Mouse (Mus musculus) kidney, adult 2 months (tissue): ENCODE results near the gene Cldn7. TPM values are rescaled to one million over a fixed set of nuclear protein-coding genes. Genes with fewer than 3 reads are reported as not detected.
A peak's percentile ranks its signal among the peaks of the same experiment; 100 is the strongest.

ENCODE experiments used
- DNase-seq: peaks from one replicate; pipeline ENCODE4 v3.0.0; 2021
- H3K27ac ChIP-seq: fragments of 200-500 bp; 2 replicates; pipeline ENCODE4 v1.5.1; 2012; ENCODE audit warnings: low read depth, low read length, control low read depth, inconsistent platforms; ENCODE audit not compliant: insufficient read depth
- H3K27me3 ChIP-seq: fragments of 200-500 bp; replicated peaks from 2 replicates; pipeline ENCODE4 v1.6.1; 2012; ENCODE audit warnings: mild to moderate bottlenecking, moderate library complexity, low read length, inconsistent platforms; ENCODE audit not compliant: control insufficient read depth, insufficient read depth
- H3K36me3 ChIP-seq: fragments of 200-500 bp; 2 replicates; pipeline ENCODE4 v1.6.1; 2012; ENCODE audit warnings: mild to moderate bottlenecking, moderate library complexity, low read length, inconsistent platforms; ENCODE audit not compliant: control insufficient read depth, insufficient read depth
- H3K4me1 ChIP-seq: fragments of 200-500 bp; 2 replicates; pipeline ENCODE4 v1.6.1; 2011; ENCODE audit warnings: low read length; ENCODE audit not compliant: control insufficient read depth, insufficient read depth
- H3K4me3 ChIP-seq: fragments of 200-500 bp; 2 replicates; pipeline ENCODE4 v1.5.1; 2011; ENCODE audit warnings: mild to moderate bottlenecking, low read depth, low read length, control low read depth; ENCODE audit not compliant: insufficient read depth
- CTCF ChIP-seq: fragments of 200-500 bp; conservative IDR thresholded peaks from 2 replicates; pipeline ENCODE4 v1.5.1; 2011; ENCODE audit warnings: low read depth, mild to moderate bottlenecking, control low read depth, low read length, moderate library complexity, mixed read lengths; ENCODE audit not compliant: insufficient read depth, insufficient read length
- POLR2A ChIP-seq: fragments of 200-500 bp; IDR thresholded peaks from one replicate; pipeline ENCODE4 v1.6.1; 2011; ENCODE audit warnings: low read depth, low read length, control low read depth
- WGBS: fragments of 180-500 bp; shearing (Covaris S2); methylation state at CpG from one replicate; pipeline ENCODE4 v1.1.7; 2018; 5-methylcytosine and 5-hydroxymethylcytosine counted together
- polyA plus RNA-seq: library from polyadenylated mRNA; depleted of rRNA; stranded (reverse); fragments of >200 nt; gene quantifications from 2 replicates; pipeline ENCODE4 v1.2.3, GENCODE M21; 2012

The Cldn7 gene
- polyA plus RNA-seq, 1 experiment: 40.0 TPM

DNA sequence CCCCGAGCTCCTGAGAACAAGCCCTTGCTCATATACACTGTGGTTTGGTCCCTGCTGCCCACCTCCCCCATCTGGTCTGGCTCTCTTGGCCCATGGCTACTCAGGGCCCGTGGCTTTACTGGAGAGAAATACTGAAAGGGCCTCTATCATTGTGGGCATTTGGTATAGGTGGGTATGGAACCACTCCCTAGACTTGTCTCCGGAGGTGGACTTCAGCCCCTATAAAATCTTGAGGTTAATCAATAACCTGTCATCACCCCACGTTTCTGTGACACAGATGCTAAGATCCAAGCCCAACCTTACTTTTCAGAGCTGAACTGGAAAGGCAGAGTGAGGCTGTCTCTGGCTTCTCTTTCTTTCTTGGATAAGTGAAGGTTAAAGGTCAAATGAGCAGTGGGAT, 4.2 kb downstream of the Cldn7 start:
- TF ChIP-seq CTCF (no peak), POLR2A (no peak)
- H3K27ac ChIP-seq: no peak overlapping the region
- DNase-seq: no peak
- WGBS: 40% methylated on average over 4 of the region's 4 CpGs
- peaks cover 3% of the 10 kb centered on the region; the same call in 1 of the 2 replicates for H3K4me1 ChIP-seq
- H3K27me3 ChIP-seq: peaks cover 1% of the 10 kb centered on the region; the same call in 1 of the 2 replicates
- no peak overlapping the region for H3K4me3 ChIP-seq
- H3K36me3 ChIP-seq: no peaks in the 10 kb centered on the region; the same call in 1 of the 2 replicates

DNA sequence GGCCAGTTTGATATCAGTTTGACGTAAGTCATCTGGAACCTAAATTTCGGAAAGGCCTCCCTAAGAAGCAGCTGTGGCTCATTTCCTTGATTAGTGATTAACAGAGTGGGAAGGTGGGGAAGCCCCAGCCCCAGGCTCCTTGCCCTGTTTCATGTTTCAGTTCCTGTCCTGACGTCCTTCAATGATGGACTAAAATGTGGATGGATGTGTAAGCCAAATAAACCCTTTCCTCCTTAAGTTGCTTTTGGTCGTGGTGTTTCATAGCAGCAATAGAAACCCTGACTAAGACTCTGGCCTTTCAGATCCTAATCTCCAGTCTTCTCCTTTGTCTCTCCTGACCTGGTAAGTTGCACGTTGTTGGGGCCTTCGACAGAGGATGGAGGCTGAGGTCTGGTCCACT, 5.6 kb downstream of the Cldn7 start:
- H3K4me1 ChIP-seq: peaks cover 3% of the 10 kb centered on the region; the same call in 1 of the 2 replicates
- no peak overlapping the region for H3K27ac ChIP-seq
- WGBS: 52% methylated on average over 6 of the region's 6 CpGs
- no peak overlapping the region for H3K4me3 ChIP-seq
- H3K36me3 ChIP-seq: no peaks in the 10 kb centered on the region; the same call in none of the 2 replicates
- H3K27me3 ChIP-seq: peaks cover 1% of the 10 kb centered on the region; the same call in 1 of the 2 replicates
- DNase-seq: no peak
- no peak for TF ChIP-seq CTCF
- TF ChIP-seq POLR2A: no peak

DNA sequence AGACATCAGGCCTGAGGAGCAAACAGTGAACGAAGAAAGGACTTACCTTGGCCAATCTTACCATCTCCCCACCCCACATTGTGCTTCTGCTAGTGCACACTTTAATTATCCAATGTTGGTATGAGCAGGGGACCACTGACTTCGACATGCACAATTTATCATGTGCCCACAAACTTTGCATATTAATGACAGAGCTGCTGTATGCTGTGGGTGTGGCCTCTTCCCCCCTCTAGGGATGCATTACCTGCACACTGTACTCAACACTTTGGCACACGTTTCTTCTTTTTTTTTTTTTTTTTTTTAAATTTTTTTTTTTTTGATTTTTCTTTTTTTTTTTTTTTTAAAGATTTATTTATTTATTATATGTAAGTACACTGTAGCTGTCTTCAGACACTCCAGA, 6.2 kb downstream of the Cldn7 start:
- Histone ChIP-seq H3K27ac (no peak overlapping the region), H3K36me3 (no peaks in the 10 kb centered on the region; the same call in none of the 2 replicates)
- WGBS: 72% methylated on average over 3 of the region's 3 CpGs

DNA sequence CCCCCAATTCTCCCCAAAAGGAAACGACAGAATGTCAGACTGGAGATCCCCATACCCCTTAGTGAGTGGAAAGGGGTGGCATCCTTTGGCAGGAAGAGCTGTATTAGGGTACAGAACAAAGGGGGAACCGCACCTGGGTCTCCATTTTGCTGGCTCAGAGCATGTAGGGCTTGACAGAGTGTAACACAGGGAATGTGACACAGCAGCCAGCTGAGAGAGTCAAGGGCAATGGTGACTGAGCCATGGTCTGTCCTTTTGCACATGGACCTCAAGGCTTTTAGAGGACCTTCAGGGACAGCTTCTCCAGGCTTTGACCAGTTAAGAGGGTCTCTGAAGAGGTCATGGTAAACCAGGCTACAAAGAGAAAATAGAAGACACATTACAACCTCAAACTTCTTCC, 10.3 kb downstream of the Cldn7 start:
- no peak for DNase-seq
- TF ChIP-seq POLR2A (no peak), CTCF (no peak)
- no peaks in the 10 kb centered on the region for H3K27me3 ChIP-seq
- WGBS: 92% methylated on average over 2 of the region's 2 CpGs
- H3K36me3 ChIP-seq: no peaks in the 10 kb centered on the region; the same call in none of the 2 replicates
- H3K4me1 ChIP-seq: no peaks in the 10 kb centered on the region; the same call in 1 of the 2 replicates
- H3K4me3 ChIP-seq: no peak overlapping the region
- H3K27ac ChIP-seq: no peak overlapping the region

More for the DNA sequence above, 6.2 kb downstream of the Cldn7 start:
- Histone ChIP-seq H3K4me3 (no peak overlapping the region), H3K27me3 (no peaks in the 10 kb centered on the region), H3K4me1 (peaks cover 3% of the 10 kb centered on the region; the same call in 1 of the 2 replicates)
- TF ChIP-seq POLR2A (no peak), CTCF (no peak)
- DNase-seq: no peak

DNA sequence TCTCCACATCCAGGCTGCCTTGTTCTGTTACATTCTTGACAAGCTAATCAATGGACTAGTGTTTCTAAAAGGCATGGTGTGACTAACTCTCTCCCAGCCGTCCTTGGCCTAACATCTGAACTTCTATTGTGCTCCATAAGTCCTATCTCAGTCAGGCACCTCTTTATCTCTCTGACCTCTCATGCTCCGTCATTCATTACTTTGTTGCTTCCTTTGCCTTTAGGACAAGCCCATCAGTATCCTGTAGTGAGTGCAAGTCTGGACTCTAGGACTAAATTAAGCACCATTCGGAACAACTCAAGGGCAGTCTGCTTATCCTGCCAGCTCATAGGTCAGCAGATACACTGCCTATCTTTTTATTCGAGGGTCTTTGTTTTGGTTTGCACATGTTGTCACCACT, 11.7 kb downstream of the Cldn7 start:
- Histone ChIP-seq H3K4me1 (no peaks in the 10 kb centered on the region), H3K27ac (no peak overlapping the region), H3K27me3 (no peaks in the 10 kb centered on the region), H3K4me3 (no peak overlapping the region), H3K36me3 (no peaks in the 10 kb centered on the region; the same call in none of the 2 replicates)
- DNase-seq: no peak
- WGBS: 87% methylated on average over 4 of the region's 4 CpGs
- TF ChIP-seq CTCF (no peak), POLR2A (no peak)

DNA sequence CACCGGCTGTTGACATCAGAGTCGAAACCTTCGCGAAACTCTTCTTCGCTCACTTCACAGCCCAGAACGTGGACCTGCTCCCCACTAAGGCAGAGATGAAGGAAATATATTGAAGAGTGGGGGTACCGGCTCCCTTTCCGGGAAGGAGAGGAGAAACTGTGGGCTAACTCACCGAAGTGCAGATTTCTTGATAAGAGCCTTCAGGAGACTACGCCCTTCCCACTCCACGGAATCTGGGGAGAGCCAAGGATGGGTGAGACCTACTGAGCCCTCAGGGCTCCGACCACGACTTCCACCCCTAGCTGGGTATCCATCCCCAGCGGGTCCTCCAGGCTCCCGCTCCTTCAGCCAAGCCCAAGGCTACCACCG, 15.2 kb downstream of the Cldn7 start:
- Histone ChIP-seq H3K4me1 (peaks cover 9% of the 10 kb centered on the region; the same call in 1 of the 2 replicates), H3K36me3 (peaks cover 2% of the 10 kb centered on the region; the same call in 1 of the 2 replicates), H3K27ac (peak overlapping the region; percentile 89; the same call in 1 of the 2 replicates), H3K4me3 (peak overlapping the region; percentile 80), H3K27me3 (no peaks in the 10 kb centered on the region)
- TF ChIP-seq CTCF: no peak
- TF ChIP-seq POLR2A: no peak
- WGBS: 3% methylated on average over 16 of the region's 16 CpGs
- no peak for DNase-seq

DNA sequence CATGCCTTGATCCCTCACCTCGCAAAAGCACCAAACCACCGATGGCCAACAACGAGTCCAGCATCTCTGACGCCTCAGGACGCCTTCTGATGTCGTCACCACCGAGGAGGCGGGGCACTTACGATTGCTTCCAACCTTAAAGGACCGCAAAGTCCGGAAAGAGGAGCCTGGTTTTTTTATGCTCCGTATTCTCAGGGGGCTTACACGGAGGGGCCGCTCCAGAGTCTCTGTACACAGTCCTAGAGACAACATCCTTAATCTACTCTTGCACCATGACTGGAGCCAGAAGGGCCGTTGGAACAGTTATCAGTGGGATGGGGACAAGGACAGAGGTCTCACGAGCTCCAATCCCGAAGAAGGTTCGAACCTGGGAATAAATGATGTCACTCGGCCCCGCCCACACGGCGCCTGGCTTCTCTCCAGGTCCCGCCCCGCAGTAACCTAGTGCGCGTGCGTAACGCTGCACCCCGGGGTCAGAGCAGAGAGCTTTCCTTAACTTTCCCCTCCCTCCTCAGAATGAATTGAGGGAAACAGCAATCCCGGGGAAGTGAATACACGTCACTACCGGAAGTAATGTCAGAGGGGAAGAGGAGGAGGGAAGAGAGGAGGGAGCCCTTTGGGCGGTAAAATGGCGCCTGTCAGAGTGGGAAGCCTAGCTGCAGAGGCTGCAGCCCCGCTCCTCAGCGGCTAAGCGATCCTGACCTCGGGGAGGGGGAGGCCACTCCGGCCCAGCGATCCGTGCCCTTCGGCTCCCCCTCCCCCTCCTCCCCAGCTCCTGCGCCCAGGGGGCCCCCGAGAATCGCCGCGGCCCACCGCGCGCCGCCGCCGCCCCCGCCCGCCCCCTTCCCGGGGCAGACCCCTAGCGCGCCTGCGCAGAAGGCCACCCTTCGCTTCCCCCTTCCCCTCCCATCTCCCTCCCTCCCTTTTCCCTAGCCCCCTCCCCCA, 15.9 kb downstream of the Cldn7 start:
- peaks cover 2% of the 10 kb centered on the region; the same call in 1 of the 2 replicates for H3K36me3 ChIP-seq
- H3K27me3 ChIP-seq: no peaks in the 10 kb centered on the region
- peak overlapping the region; percentile 89 for H3K27ac ChIP-seq
- no peak for TF ChIP-seq CTCF
- peak; percentile 85 for TF ChIP-seq POLR2A
- H3K4me1 ChIP-seq: peaks cover 9% of the 10 kb centered on the region; the same call in 1 of the 2 replicates
- DNase-seq: peak; percentile 99
- peak overlapping the region; percentile 80 for H3K4me3 ChIP-seq
- under 1% methylated on average over 34 of the region's 60 CpGs for WGBS
